Mouse (Mus musculus) cerebellum, postnatal 10 days (tissue): ENCODE measurements around the gene Nlgn2.
A peak's percentile ranks its signal among the peaks of the same experiment; 100 is the strongest.

Experiments used
- DNase-seq, 2 experiments: peaks; one replicate each; pipeline ENCODE4 v3.0.0; 2021; ENCODE audit warnings: mixed read lengths in 2 of 2

Gene Nlgn2

GRCm38 (mm10) chr11:69822080-69822479 lies 15.5 kb downstream of the Nlgn2 start, which contains the start of gene Spem1:
Gene Spem1 (minus strand): TSS chr11:69822180.
- DNase-seq, result no peak

- DNase-seq, result no peak
Observed at GRCm38 (mm10) chr11:69818871-69819270, 18.7 kb downstream of the Nlgn2 start.

GRCm38 (mm10) chr11:69818365-69818764 lies 19.2 kb downstream of the Nlgn2 start, which contains the start of gene Spem2:
Gene Spem2 (minus strand): TSS chr11:69818465.
- no peak for DNase-seq

GRCm38 (mm10) chr11:69816520-69816919 lies 21.1 kb downstream of the Nlgn2 start:
- DNase-seq, result no peak

GRCm38 (mm10) chr11:69815155-69815554 lies 22.4 kb downstream of the Nlgn2 start, which contains the start of gene Gm39566:
Gene Gm39566 (minus strand): TSS chr11:69815298.
- no peak for DNase-seq

- DNase-seq, result no peak
Observed at GRCm38 (mm10) chr11:69810280-69810679, 27.3 kb downstream of the Nlgn2 start.

- no peak for DNase-seq
Observed at GRCm38 (mm10) chr11:69807641-69808040, 29.9 kb downstream of the Nlgn2 start.

- no peak for DNase-seq
Observed at GRCm38 (mm10) chr11:69806378-69806777, 31.2 kb downstream of the Nlgn2 start.

- DNase-seq, result no peak
Observed at GRCm38 (mm10) chr11:69804972-69805909, 32.3 kb downstream of the Nlgn2 start, which contains the start of gene Tmem102. Gene Tmem102 (minus strand): TSS chr11:69805624.

GRCm38 (mm10) chr11:69804652-69804940 lies 33.0 kb downstream of the Nlgn2 start:
- peak in 1 of 2 experiments; percentile 45 for DNase-seq

- DNase-seq, result peak; percentile 68 to 70
Observed at GRCm38 (mm10) chr11:69803786-69804651, 33.6 kb downstream of the Nlgn2 start.

- DNase-seq, result peak in 1 of 2 experiments; percentile 31
Observed at GRCm38 (mm10) chr11:69803328-69803727, 34.3 kb downstream of the Nlgn2 start.

GRCm38 (mm10) chr11:69802648-69803105 lies 34.9 kb downstream of the Nlgn2 start:
- DNase-seq, result peak; percentile 90 to 96

GRCm38 (mm10) chr11:69801379-69801977 lies 36.1 kb downstream of the Nlgn2 start, which contains the start of gene Fgf11:
Gene Fgf11 (minus strand): TSS chr11:69801857.
- DNase-seq, result peak; percentile 43 to 56

GRCm38 (mm10) chr11:69800392-69801197 lies 37.0 kb downstream of the Nlgn2 start:
- peak; percentile 87 to 90 for DNase-seq

GRCm38 (mm10) chr11:69800138-69800391 lies 37.5 kb downstream of the Nlgn2 start:
- DNase-seq, result peak; percentile 90 to 92

- peak; percentile 64 to 67 for DNase-seq
Observed at GRCm38 (mm10) chr11:69799394-69800137, 38.0 kb downstream of the Nlgn2 start.

GRCm38 (mm10) chr11:69797924-69798323 lies 39.7 kb downstream of the Nlgn2 start:
- no peak for DNase-seq

GRCm38 (mm10) chr11:69795983-69796435 lies 41.6 kb downstream of the Nlgn2 start:
- DNase-seq, result peak in 1 of 2 experiments; percentile 44

GRCm38 (mm10) chr11:69795168-69795982 lies 42.2 kb downstream of the Nlgn2 start, which contains the start of gene Chrnb1:
Gene Chrnb1 (minus strand): TSS chr11:69795943.
- DNase-seq, result peak; percentile 94 to 96
